Mouse (Mus musculus): Measurements from ENCODE around the gene Rere. TPM values are rescaled to one million over a fixed set of nuclear protein-coding genes. Genes with fewer than 3 reads are reported as not detected.

Gene Rere
- polyA plus RNA-seq, 2 experiments, result 28.5 to 43.3 TPM

- Histone ChIP-seq H3K36me3 (ENCODE audit: control insufficient read depth, insufficient read depth, low read length) (peaks cover 4% of the 10 kb centered on the region; the same call in 1 of the 2 replicates), H3K9me3 (ENCODE audit: control insufficient read depth, low read length) (no peaks in the 10 kb centered on the region), H3K27me3 (ENCODE audit: control insufficient read depth, insufficient read depth, low read length) (no peaks in the 10 kb centered on the region), H3K4me2 (replicated peaks; ENCODE audit: low read depth, low read length, severe bottlenecking) (no peak overlapping the region), H3K9ac (ENCODE audit: low read depth, low read length, severe bottlenecking) (no peak overlapping the region), H3K27ac (replicated peaks; ENCODE audit: low read depth, low read length) (no peak overlapping the region), H3K4me3 (replicated peaks; ENCODE audit: low read length) (no peak overlapping the region), H3K4me1 (ENCODE audit: control insufficient read depth, insufficient read depth, low read length) (peaks cover 8% of the 10 kb centered on the region; the same call in 1 of the 2 replicates)
- no peak for TF ChIP-seq POLR2A (IDR thresholded peaks at IDR 0.05; ENCODE audit: borderline replicate concordance, extremely low read depth, insufficient read depth, insufficient read length)
- DNase-seq (ENCODE audit: low spot score), result no peak
- WGBS, result 75% methylated on average over 7 of the region's 7 CpGs
- ATAC-seq (ENCODE audit: low FRiP score, low read depth), result no peak
These were observed 26.3 kb upstream of the Rere start for GRCm38 (mm10) chr4:150255181-150255580.

GRCm38 (mm10) chr4:150257252-150258204 is 23.9 kb upstream of the Rere start:
- Histone ChIP-seq H3K9ac (ENCODE audit: low read depth, low read length, severe bottlenecking) (0 out of 2 replicates have a peak overlapping the region, but pooled peaks have one; percentile 2), H3K4me1 (ENCODE audit: control insufficient read depth, insufficient read depth, low read length) (peaks cover 8% of the 10 kb centered on the region; the same call in 1 of the 2 replicates), H3K27ac (replicated peaks; ENCODE audit: low read depth, low read length) (no peak overlapping the region), H3K27me3 (ENCODE audit: control insufficient read depth, insufficient read depth, low read length) (no peaks in the 10 kb centered on the region), H3K4me3 (replicated peaks; ENCODE audit: low read length) (no peak overlapping the region), H3K36me3 (ENCODE audit: control insufficient read depth, insufficient read depth, low read length) (no peaks in the 10 kb centered on the region), H3K4me2 (replicated peaks; ENCODE audit: low read depth, low read length, severe bottlenecking) (no peak overlapping the region), H3K9me3 (ENCODE audit: control insufficient read depth, low read length) (no peaks in the 10 kb centered on the region)
- DNase-seq (ENCODE audit: low spot score) (peak; percentile 84), ATAC-seq (ENCODE audit: low FRiP score, low read depth) (peak; percentile 79)
- no peak for TF ChIP-seq POLR2A (IDR thresholded peaks at IDR 0.05; ENCODE audit: borderline replicate concordance, extremely low read depth, insufficient read depth, insufficient read length)
- 53% methylated on average over 20 of the region's 20 CpGs for WGBS

- WGBS, result 58% methylated on average over 14 of the region's 14 CpGs
- no peak for TF ChIP-seq POLR2A (IDR thresholded peaks at IDR 0.05; ENCODE audit: borderline replicate concordance, extremely low read depth, insufficient read depth, insufficient read length)
These were observed 23.1 kb upstream of the Rere start for GRCm38 (mm10) chr4:150258388-150258787.

GRCm38 (mm10) chr4:150259577-150259976 is 21.9 kb upstream of the Rere start:
- WGBS, result 94% methylated on average over 7 of the region's 7 CpGs
- ATAC-seq (ENCODE audit: low FRiP score, low read depth), result no peak
- TF ChIP-seq POLR2A (IDR thresholded peaks at IDR 0.05; ENCODE audit: borderline replicate concordance, extremely low read depth, insufficient read depth, insufficient read length), result no peak
- H3K27ac ChIP-seq (replicated peaks; ENCODE audit: low read depth, low read length), result no peak overlapping the region
- no peaks in the 10 kb centered on the region for H3K36me3 ChIP-seq (ENCODE audit: control insufficient read depth, insufficient read depth, low read length)
- no peaks in the 10 kb centered on the region for H3K27me3 ChIP-seq (ENCODE audit: control insufficient read depth, insufficient read depth, low read length)
- no peaks in the 10 kb centered on the region for H3K9me3 ChIP-seq (ENCODE audit: control insufficient read depth, low read length)
- DNase-seq (ENCODE audit: low spot score), result no peak
- no peak overlapping the region for H3K4me2 ChIP-seq (replicated peaks; ENCODE audit: low read depth, low read length, severe bottlenecking)
- no peak overlapping the region for H3K4me3 ChIP-seq (replicated peaks; ENCODE audit: low read length)
- H3K9ac ChIP-seq (ENCODE audit: low read depth, low read length, severe bottlenecking), result no peak overlapping the region
- H3K4me1 ChIP-seq (ENCODE audit: control insufficient read depth, insufficient read depth, low read length), result peaks cover 8% of the 10 kb centered on the region; the same call in 1 of the 2 replicates

More at GRCm38 (mm10) chr4:150258388-150258787, 23.1 kb upstream of the Rere start:
- Histone ChIP-seq H3K9me3 (ENCODE audit: control insufficient read depth, low read length) (no peaks in the 10 kb centered on the region), H3K4me3 (replicated peaks; ENCODE audit: low read length) (no peak overlapping the region), H3K9ac (ENCODE audit: low read depth, low read length, severe bottlenecking) (0 out of 2 replicates have a peak overlapping the region, but pooled peaks have one; percentile 2), H3K27me3 (ENCODE audit: control insufficient read depth, insufficient read depth, low read length) (no peaks in the 10 kb centered on the region), H3K36me3 (ENCODE audit: control insufficient read depth, insufficient read depth, low read length) (no peaks in the 10 kb centered on the region), H3K4me1 (ENCODE audit: control insufficient read depth, insufficient read depth, low read length) (peaks cover 8% of the 10 kb centered on the region; the same call in 1 of the 2 replicates), H3K27ac (replicated peaks; ENCODE audit: low read depth, low read length) (no peak overlapping the region), H3K4me2 (replicated peaks; ENCODE audit: low read depth, low read length, severe bottlenecking) (no peak overlapping the region)
- no peak for DNase-seq (ENCODE audit: low spot score)
- no peak for ATAC-seq (ENCODE audit: low FRiP score, low read depth)

GRCm38 (mm10) chr4:150260111-150260510 is 21.3 kb upstream of the Rere start:
- TF ChIP-seq POLR2A (IDR thresholded peaks at IDR 0.05; ENCODE audit: borderline replicate concordance, extremely low read depth, insufficient read depth, insufficient read length), result no peak
- Histone ChIP-seq H3K27ac (replicated peaks; ENCODE audit: low read depth, low read length) (no peak overlapping the region), H3K4me2 (replicated peaks; ENCODE audit: low read depth, low read length, severe bottlenecking) (no peak overlapping the region), H3K9ac (ENCODE audit: low read depth, low read length, severe bottlenecking) (no peak overlapping the region), H3K36me3 (ENCODE audit: control insufficient read depth, insufficient read depth, low read length) (no peaks in the 10 kb centered on the region), H3K9me3 (ENCODE audit: control insufficient read depth, low read length) (no peaks in the 10 kb centered on the region), H3K27me3 (ENCODE audit: control insufficient read depth, insufficient read depth, low read length) (no peaks in the 10 kb centered on the region), H3K4me3 (replicated peaks; ENCODE audit: low read length) (no peak overlapping the region), H3K4me1 (ENCODE audit: control insufficient read depth, insufficient read depth, low read length) (peaks cover 8% of the 10 kb centered on the region; the same call in 1 of the 2 replicates)
- ATAC-seq (ENCODE audit: low FRiP score, low read depth) (no peak), DNase-seq (ENCODE audit: low spot score) (no peak)
- 67% methylated on average over 7 of the region's 7 CpGs for WGBS
